Mouse (Mus musculus): ENCODE measurements at regions not wholly inside any gene's neighbourhood (a gene's known extent, or its start where the extent isn't known, plus 50 kb on each side); places are given as distances from the start of the nearest gene placed in this dataset.

GRCm38 (mm10) chr12:109716991-109717390 is 116.9 kb upstream of the Rtl1 start:
- no peak for TF ChIP-seq CTCF (IDR thresholded peaks at IDR 0.05; ENCODE audit: low read depth, low read length)
- no peak for TF ChIP-seq GATA1 (IDR thresholded peaks at IDR 0.05; ENCODE audit: borderline replicate concordance, low read length)
- no peak for TF ChIP-seq TAL1 (conservative IDR thresholded peaks at IDR 0.05; ENCODE audit: low read depth, low read length)
- no peak for TF ChIP-seq GATA2 (IDR thresholded peaks at IDR 0.05; ENCODE audit: borderline replicate concordance, low read depth, low read length)
- no peak for TF ChIP-seq POLR2AphosphoS5 (IDR thresholded peaks at IDR 0.05; ENCODE audit: insufficient replicate concordance, low read depth, low read length)
